Mouse (Mus musculus) telencephalon, adult 2 months (tissue): ENCODE results near the gene Cd200r3.
A peak's percentile ranks its signal among the peaks of the same experiment; 100 is the strongest.

Source experiments
- DNase-seq: peaks from one replicate; pipeline ENCODE4 v3.0.0-alpha.2; 2011; ENCODE audit warnings: low read depth, low spot score

Gene Cd200r3

DNA sequence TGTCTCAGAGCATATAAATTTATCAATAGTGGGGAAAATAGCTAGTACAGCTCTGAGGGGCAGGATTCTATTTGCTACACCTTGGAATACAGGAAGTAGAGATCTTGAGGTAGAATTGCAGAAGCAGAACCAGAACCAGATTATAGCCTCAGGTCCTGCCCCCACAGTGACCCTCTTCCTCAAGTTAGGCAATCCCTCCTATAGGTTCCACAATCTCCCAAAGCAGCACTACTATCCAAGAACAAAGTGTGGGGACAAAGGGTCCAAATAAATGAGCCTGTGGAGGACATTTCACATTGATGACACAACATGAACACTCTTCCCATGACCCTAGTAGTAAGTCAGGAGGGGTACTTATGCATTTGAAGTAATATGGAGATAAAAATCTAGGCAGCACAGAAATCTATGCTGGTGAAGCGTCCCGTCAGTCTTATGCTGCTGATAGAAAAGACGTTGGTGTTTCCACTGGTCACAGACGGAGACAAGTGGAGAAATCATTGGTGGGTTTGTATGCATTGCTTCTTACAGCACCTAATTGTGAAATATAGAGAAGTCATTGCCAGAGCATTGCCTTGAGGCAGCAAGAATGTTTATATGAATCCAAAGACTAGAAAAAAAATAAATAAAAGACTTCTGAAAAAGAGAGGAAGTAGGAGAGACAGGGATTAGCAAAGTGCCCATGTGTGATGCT is 45.3 kb downstream of the Cd200r3 start:
- no peak for DNase-seq

DNA sequence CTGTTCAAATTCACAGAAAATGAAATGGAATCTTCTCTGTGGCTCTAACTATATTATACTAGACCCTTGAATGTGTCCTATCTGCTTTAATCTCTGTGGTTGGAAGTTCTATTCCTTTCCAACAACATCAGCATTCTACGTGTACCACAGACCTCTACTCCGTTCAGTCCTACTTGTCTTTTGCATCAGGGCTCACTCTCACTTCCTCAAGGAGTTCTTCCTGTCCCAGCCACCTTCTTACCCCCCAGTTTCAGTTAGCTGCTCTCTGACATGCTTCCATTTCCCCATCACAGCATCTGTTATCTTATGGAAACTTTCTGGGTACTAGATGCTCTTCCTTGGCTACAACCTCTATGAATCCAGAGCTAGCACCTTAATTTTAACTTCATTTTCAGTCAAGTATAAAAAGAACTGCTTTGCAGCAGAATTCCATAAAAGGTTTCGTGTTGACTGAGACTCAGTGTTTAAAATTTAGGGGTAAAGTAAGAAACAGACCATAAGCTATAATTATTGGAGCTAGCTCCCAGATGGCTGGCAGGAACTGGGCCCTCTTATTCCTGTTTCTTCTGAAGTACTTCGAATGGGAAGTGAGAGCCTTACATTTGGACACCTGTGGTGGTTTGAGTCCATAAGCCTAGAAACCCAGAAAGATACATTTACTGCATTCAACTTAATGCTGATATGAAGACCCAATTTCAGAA is 50.0 kb downstream of the Cd200r3 start:
- peak; percentile 28 for DNase-seq

- DNase-seq: no peak
Observed at GRCm38 (mm10) chr16:44994206-44994953, 50.9 kb downstream of the Cd200r3 start.

DNA sequence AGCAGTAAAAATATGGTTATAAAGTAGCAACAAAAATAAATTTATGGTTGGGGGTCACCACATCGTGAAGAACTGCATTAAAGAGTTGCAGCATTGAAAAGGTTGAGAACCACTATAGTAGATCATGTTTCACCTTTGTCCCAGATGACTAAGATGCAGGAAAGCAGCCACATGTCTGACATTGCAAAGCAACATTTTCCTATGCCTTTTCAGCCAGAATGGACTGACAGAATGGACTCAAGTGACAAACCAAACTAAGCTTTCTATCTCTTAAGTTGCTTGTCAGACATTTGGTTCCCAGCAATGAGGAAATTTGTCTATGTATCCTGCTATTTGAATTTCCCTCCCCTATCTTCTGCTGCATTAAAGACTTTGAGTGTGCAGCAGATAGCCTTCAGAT is 51.6 kb downstream of the Cd200r3 start:
- DNase-seq: no peak

GRCm38 (mm10) chr16:44996701-44997100 is 53.2 kb downstream of the Cd200r3 start:
- DNase-seq: no peak

GRCm38 (mm10) chr16:44999537-44999936 is 56.1 kb downstream of the Cd200r3 start:
- no peak for DNase-seq

DNA sequence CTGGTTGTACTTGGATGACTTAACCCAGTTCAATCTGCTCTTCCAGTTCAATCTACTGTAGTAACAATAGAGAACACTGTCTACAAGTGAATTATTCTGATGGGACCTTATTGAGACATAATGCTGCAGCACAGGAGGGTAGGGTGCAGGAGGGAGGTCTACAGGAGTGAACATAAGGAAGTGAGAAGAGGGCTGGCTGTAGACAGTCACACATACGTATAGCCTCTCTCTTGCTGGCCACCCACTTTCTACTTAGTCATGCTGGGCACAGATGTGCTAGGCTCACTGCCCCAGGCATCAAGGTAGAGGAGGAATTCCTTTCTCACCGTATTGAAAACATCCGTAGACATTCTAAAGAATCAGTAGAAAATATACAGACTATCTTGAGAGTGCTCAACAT is 61.0 kb downstream of the Cd200r3 start:
- no peak for DNase-seq

- no peak for DNase-seq
Observed at GRCm38 (mm10) chr16:45005280-45005679, 61.8 kb downstream of the Cd200r3 start.

- no peak for DNase-seq
Observed at GRCm38 (mm10) chr16:45006971-45007370, 63.5 kb downstream of the Cd200r3 start.

DNA sequence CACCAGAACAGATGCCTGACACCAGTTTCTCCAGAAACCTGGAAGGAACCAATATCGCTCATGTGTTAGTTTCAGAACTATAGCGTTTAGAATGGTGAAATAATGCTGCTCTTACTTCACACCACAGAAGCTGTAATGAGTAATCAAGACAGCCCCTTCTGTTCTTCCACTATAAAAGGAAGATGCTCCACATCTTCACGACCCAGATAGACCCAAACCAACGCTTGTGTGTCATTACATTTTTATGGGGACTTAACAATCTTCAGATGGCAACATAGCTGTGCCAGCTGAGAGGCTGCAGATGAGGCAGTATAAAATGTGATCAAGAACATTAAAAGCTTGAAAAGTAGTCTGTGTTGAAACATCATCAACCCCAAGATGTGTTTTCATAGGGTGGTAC is 64.3 kb downstream of the Cd200r3 start:
- peak; percentile 44 for DNase-seq

DNA sequence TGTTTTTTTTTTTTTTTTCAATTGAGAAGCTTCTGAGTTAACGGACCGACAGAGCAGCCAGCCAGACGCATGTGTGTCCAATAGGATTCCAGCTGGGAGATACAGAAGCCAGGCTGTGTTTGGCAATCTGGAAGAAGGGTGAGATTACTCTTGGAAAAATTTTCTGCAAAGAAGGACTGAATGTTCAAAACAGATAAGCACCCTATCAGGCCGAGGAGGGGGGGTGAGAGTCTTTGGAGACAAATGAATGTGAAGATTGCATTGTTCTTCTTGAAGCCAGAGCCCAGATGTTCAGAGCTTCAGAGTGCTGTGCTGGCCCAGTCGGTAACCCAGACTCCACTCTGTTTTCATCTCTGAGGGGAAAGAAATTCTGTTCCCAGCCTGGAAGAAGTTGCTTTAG is 66.2 kb downstream of the Cd200r3 start:
- no peak for DNase-seq

- DNase-seq: no peak
Observed at GRCm38 (mm10) chr16:45015591-45015990, 72.1 kb downstream of the Cd200r3 start.

- no peak for DNase-seq
Observed at GRCm38 (mm10) chr16:45016488-45016887, 73.0 kb downstream of the Cd200r3 start.

DNA sequence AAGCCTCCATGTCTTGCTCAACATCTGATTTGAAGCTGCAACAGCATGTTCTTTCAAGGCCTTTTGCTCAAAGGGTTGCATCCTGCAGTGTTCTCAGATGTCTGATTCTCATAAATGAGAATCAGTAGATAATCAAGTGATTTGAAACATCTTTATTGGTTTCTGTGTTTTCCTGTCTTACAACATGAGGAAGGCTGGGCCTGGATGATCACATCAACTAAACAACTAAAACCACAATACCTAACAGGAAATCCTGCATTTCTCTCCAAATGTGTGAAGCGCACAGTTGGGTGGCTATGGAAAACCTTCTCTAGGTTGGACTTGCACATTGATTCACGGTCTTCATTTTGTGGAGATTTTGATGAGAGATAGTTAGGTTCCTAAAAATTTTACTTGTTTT is 75.4 kb downstream of the Cd200r3 start:
- DNase-seq: no peak

DNA sequence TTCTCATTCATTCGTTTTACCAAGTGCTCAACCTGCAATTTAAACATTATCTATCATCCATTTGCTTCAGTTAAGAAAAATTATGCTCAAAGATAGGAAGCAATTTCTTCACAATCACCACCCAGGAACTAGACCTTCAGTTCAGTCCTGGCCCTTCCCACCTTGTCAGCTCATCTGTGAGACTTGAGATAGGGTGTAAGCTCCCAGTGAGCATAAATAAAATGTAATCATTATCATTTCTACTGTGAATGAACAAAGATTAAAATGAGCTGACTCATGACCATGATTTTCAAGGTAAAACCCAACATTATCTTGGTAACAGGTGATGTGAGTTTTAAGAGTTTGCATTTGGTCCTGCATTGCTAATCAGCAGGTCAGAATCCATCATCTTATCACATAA is 76.6 kb downstream of the Cd200r3 start:
- no peak for DNase-seq

GRCm38 (mm10) chr16:45020669-45021309 is 77.3 kb downstream of the Cd200r3 start:
- no peak for DNase-seq

GRCm38 (mm10) chr16:45021443-45021842 is 78.0 kb downstream of the Cd200r3 start:
- DNase-seq: no peak

DNA sequence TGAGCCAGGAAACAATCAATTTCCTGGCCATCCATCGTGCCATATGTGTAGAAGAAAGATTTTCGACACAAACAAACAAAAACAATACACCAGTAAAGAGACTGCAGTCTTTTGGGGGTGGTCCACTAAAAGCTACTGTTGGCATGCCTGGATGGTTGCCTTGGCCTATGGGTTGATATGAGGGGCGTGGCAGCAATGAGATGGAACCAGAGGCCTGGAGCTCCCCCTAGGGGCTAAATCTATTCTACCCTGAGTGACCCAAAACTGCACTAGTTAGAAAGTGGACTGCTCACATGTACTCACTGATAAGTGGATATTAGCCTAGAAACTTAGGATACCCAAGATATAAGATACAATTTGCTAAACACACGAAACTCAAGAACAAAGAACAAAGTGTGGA is 80.4 kb downstream of the Cd200r3 start:
- no peak for DNase-seq

GRCm38 (mm10) chr16:45025321-45025720 is 81.8 kb downstream of the Cd200r3 start:
- no peak for DNase-seq

DNA sequence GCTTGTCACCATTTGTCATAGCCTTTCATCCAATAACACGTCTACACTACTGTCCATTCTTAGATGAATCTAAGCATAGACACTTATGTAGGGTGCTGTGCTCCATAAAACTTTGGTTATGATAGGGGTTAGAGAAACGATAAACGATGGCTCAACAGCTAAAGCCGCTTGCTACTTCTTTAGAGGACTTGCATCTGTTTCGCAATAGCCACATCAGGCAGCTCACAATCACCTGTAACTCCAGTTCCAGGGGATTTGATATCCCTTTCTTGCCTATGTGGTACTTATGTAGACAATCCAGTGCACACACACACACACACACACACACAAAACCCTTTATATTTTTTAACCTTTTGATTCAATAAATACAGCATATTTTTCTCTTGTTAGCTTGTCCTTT is 85.6 kb downstream of the Cd200r3 start:
- no peak for DNase-seq

DNA sequence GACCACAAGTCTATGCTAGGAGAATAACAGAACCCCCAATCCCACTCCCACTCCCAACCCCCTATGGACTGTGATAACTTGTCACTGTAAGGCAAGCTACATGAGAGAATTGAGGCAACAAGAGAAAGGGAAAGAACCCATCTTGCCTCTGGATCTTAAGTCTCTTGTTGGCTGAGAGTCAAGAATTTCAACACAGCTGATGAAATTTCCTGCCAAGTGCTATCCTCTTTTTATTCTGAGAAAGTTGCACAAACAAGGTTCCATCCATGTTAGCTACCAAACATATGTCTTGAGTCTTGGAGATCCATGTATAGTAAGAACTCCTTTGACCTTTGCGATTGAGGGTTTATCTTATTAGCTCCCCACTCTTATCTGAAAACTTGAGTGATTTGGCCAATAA is 86.0 kb downstream of the Cd200r3 start:
- no peak for DNase-seq

- no peak for DNase-seq
Observed at GRCm38 (mm10) chr16:45030127-45030526, 86.6 kb downstream of the Cd200r3 start.
